8 mouse cellular contexts compared by ENCODE assay signal in genomic region chr12:87266108-87266826, GRCm38 (mm10). TPM values are rescaled to one million over a fixed set of nuclear protein-coding genes. Genes with fewer than 3 reads are reported as not detected.
DNase-seq lines count a peak whose midpoint lies in the region; ATAC-seq lines count a peak whose summit lies in the region.

Gene Vipas39 (minus strand): TSS chr12:87266256.
Gene Ahsa1 (plus strand): TSS chr12:87266479.

- H3K36me3 ChIP-seq in heart, embryonic 13.5 days, result peaks cover 58% of the 10 kb centered on the region
- H3K36me3 ChIP-seq in liver, embryonic 12.5 days, result peaks cover 53% of the 10 kb centered on the region
- peaks cover 37% of the 10 kb centered on the region for H3K36me3 ChIP-seq in stomach, embryonic 15.5 days

- peak within 1 kb of the TSS; percentile 98 for H3K27ac ChIP-seq in brown adipose tissue, adult 24 weeks (replicated peaks; ENCODE audit: low read depth, low read length)
- H3K27ac ChIP-seq in heart, embryonic 13.5 days (replicated peaks), result peak within 1 kb of the TSS; percentile 96
- peak within 1 kb of the TSS; percentile 93 for H3K27ac ChIP-seq in liver, embryonic 12.5 days
- peak within 1 kb of the TSS; percentile 91 for H3K27ac ChIP-seq in stomach, embryonic 15.5 days

- no peaks in the 10 kb centered on the region for H3K27me3 ChIP-seq in heart, embryonic 13.5 days (replicated peaks)
- no peaks in the 10 kb centered on the region for H3K27me3 ChIP-seq in liver, embryonic 12.5 days (replicated peaks)
- H3K27me3 ChIP-seq in stomach, embryonic 15.5 days (replicated peaks), result no peaks in the 10 kb centered on the region

- H3K4me2 ChIP-seq in heart, embryonic 13.5 days, result peak within 1 kb of the TSS; percentile 86
- peak within 1 kb of the TSS; percentile 79 for H3K4me2 ChIP-seq in liver, embryonic 12.5 days
- H3K4me2 ChIP-seq in stomach, embryonic 15.5 days, result peak within 1 kb of the TSS; percentile 77

- H3K9ac ChIP-seq in heart, embryonic 13.5 days, result peak within 1 kb of the TSS; percentile 96
- H3K9ac ChIP-seq in liver, embryonic 12.5 days, result peak within 1 kb of the TSS; percentile 92
- H3K9ac ChIP-seq in stomach, embryonic 15.5 days, result peak within 1 kb of the TSS; percentile 92

- ATAC-seq in CD4-positive, CD25-positive, alpha-beta regulatory T cell, adult 4 months, result peak; percentile 94
- ATAC-seq in heart, embryonic 13.5 days (ENCODE audit: extremely low read depth, insufficient number of reproducible peaks, low FRiP score, low TSS enrichment), result peak; percentile 96
- peak; percentile 96 for ATAC-seq in liver, embryonic 12.5 days
- ATAC-seq in stomach, embryonic 15.5 days (ENCODE audit: insufficient read depth, low FRiP score, low read depth), result peak; percentile 98

- H3K4me3 ChIP-seq in brown adipose tissue, adult 24 weeks (ENCODE audit: insufficient read depth, low read depth, low read length), result peak within 1 kb of the TSS; percentile 89
- H3K4me3 ChIP-seq in heart, embryonic 13.5 days, result peak within 1 kb of the TSS; percentile 72
- peak within 1 kb of the TSS; percentile 88 for H3K4me3 ChIP-seq in liver, embryonic 12.5 days
- peak within 1 kb of the TSS; percentile 89 for H3K4me3 ChIP-seq in stomach, embryonic 15.5 days (replicated peaks)

- WGBS in heart, embryonic 13.5 days, result under 1% methylated on average over 31 of the region's 31 CpGs
- WGBS in liver, embryonic 12.5 days (ENCODE audit: insufficient replicate concordance), result under 1% methylated on average over 31 of the region's 31 CpGs
- WGBS in stomach, embryonic 15.5 days, result under 1% methylated on average over 31 of the region's 31 CpGs

- no peaks in the 10 kb centered on the region; the same call in 1 of the 2 replicates for H3K4me1 ChIP-seq in brown adipose tissue, adult 24 weeks (ENCODE audit: control insufficient read depth, insufficient read depth, insufficient read length, low read length)
- peaks cover 27% of the 10 kb centered on the region for H3K4me1 ChIP-seq in heart, embryonic 13.5 days
- H3K4me1 ChIP-seq in liver, embryonic 12.5 days, result peaks cover 28% of the 10 kb centered on the region
- H3K4me1 ChIP-seq in stomach, embryonic 15.5 days, result peaks cover 6% of the 10 kb centered on the region

- no peaks in the 10 kb centered on the region for H3K9me3 ChIP-seq in heart, embryonic 13.5 days
- H3K9me3 ChIP-seq in liver, embryonic 12.5 days (replicated peaks), result no peaks in the 10 kb centered on the region
- H3K9me3 ChIP-seq in stomach, embryonic 15.5 days, result no peaks in the 10 kb centered on the region

- peak; percentile 92 for DNase-seq in fat pad, adult 2 months (ENCODE audit: extremely low read depth, low read depth, low spot score)
- DNase-seq in kidney, postnatal 10 days, result peak; percentile 91
- peak; percentile 90 for DNase-seq in natural killer cell, adult 2 months (ENCODE audit: low spot score in 2 of 2)

RNA-seq across cellular contexts. Expression of gene Vipas39, which starts in this region (rescaled TPM):
- polyA plus RNA-seq in CD4-positive, CD25-positive, alpha-beta regulatory T cell, adult 4 months (2017; shearing (Covaris generic)), result 10 to 100 TPM; 42.1 to 55.2 TPM
- polyA plus RNA-seq in brown adipose tissue, adult 24 weeks (2012; ENCODE audit: insufficient read depth, insufficient read length, missing spikeins), result 24.3 and 30.8 TPM in 2 replicates
- 32.4 and 34.4 TPM in 2 replicates for polyA plus RNA-seq in heart, embryonic 13.5 days (2015; fragmentation: Nextera tagmentation; extraction: Ambion mirVana)
- 11.6 and 13.6 TPM in 2 replicates for polyA plus RNA-seq in liver, embryonic 12.5 days (2016; fragmentation: Nextera tagmentation; extraction: Ambion mirVana)
- polyA plus RNA-seq in stomach, embryonic 15.5 days (2015; fragmentation: Nextera tagmentation; extraction: Ambion mirVana), result 35.6 TPM in 2 replicates

RNA-seq across cellular contexts. Expression of gene Ahsa1, which starts in this region (rescaled TPM):
- 100 to 1,000 TPM; 146 to 154 TPM for polyA plus RNA-seq in CD4-positive, CD25-positive, alpha-beta regulatory T cell, adult 4 months (2017; shearing (Covaris generic))
- 89.7 and 140 TPM in 2 replicates for polyA plus RNA-seq in brown adipose tissue, adult 24 weeks (2012; ENCODE audit: insufficient read depth, insufficient read length, missing spikeins)
- 174 and 206 TPM in 2 replicates for polyA plus RNA-seq in heart, embryonic 13.5 days (2015; fragmentation: Nextera tagmentation; extraction: Ambion mirVana)
- 214 and 222 TPM in 2 replicates for polyA plus RNA-seq in liver, embryonic 12.5 days (2016; fragmentation: Nextera tagmentation; extraction: Ambion mirVana)
- polyA plus RNA-seq in stomach, embryonic 15.5 days (2015; fragmentation: Nextera tagmentation; extraction: Ambion mirVana), result 206 and 228 TPM in 2 replicates

Comparison
In these comparisons a context has a peak if more than half of its experiments do, and no peak if none do; other contexts are left out.
1. Peak in every context shown above with its lines: DNase-seq, ATAC-seq, H3K4me3 ChIP-seq and H3K27ac ChIP-seq.